Mouse (Mus musculus) CD4-positive, CD25-positive, alpha-beta regulatory T cell (primary cell): ENCODE data around the gene Fndc9. TPM values are rescaled to one million over a fixed set of nuclear protein-coding genes. Genes with fewer than 3 reads are reported as not detected.

Experiments
- polyA plus RNA-seq: library from polyadenylated mRNA; unstranded; fragments of 100-300 nt; shearing (Covaris generic); gene quantifications from one replicate; pipeline ENCODE4 v1.2.1, GENCODE M21; 2017

The Fndc9 gene
- polyA plus RNA-seq = 0.32 TPM

DNA sequence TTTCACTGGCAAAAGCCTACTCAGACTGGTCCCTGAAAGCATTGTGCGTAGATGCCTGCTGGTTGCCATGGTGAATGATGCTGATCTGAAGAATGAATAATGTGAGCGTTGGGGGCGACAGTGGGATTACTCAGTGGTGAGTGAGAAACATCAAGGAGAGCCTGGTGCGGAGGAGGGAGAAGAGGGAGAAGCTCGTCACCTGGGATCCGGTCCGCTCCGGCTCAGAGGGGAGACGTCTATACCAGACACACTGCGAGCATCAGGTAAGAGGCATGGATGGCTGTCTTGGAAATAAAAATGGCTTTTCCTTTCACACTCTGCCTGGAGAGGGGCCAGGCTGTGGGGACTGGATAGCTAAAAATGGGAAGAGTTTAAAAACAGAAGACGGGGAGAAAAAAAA lies at the start of gene Fndc9:
TSS of gene Fndc9 (plus strand) at position 198 of the 400 bp plus-strand sequence.

Other genes starting within 250 kb of the Fndc9 start
- 15.3 TPM for gene Gm12166, start 183.2 kb upstream of the Fndc9 start, polyA plus RNA-seq
- gene Adam19, start 179.5 kb upstream of the Fndc9 start, polyA plus RNA-seq = 58.5 TPM
- 0.37 TPM for gene Nipal4, start 69.0 kb upstream of the Fndc9 start, polyA plus RNA-seq
- 133 TPM for gene Cyfip2, start 77.3 kb downstream of the Fndc9 start, polyA plus RNA-seq
- 272 TPM for gene Itk, start 154.0 kb downstream of the Fndc9 start, polyA plus RNA-seq
- gene Fam71b, start 161.0 kb downstream of the Fndc9 start, polyA plus RNA-seq = 0.51 TPM
- 68.9 TPM for gene Med7, start 201.4 kb downstream of the Fndc9 start, polyA plus RNA-seq
- 1.3 TPM for gene Havcr2, start 219.4 kb downstream of the Fndc9 start, polyA plus RNA-seq